Mouse (Mus musculus) midbrain, postnatal 0 days (tissue): ENCODE measurements around the gene Pla2g4c. TPM values are rescaled to one million over a fixed set of nuclear protein-coding genes. Genes with fewer than 3 reads are reported as not detected.

ENCODE experiments used
- ATAC-seq: fragments of 200-750 bp; cut with Nextera tagmentation; 2 replicates; pipeline ENCODE4 v1.8.0; 2017; ENCODE audit warnings: moderate number of reproducible peaks, mild to moderate bottlenecking, moderate TSS enrichment, moderate library complexity; ENCODE audit not compliant: low FRiP score
- DNase-seq: peaks from one replicate; pipeline ENCODE4 v3.0.0-alpha.2; 2015; ENCODE audit warnings: low spot score
- H3K27ac ChIP-seq: fragments of 300-500 bp; sonication (generic); 2 replicates; pipeline ENCODE4 v1.5.1; 2014; ENCODE audit warnings: low read depth, mild to moderate bottlenecking, low read length, mixed read lengths
- H3K27me3 ChIP-seq: fragments of 300-500 bp; sonication (generic); 2 replicates; pipeline ENCODE4 v1.6.1; 2014; ENCODE audit warnings: low read length, control low read depth, mixed read lengths; ENCODE audit not compliant: insufficient read depth
- H3K36me3 ChIP-seq: fragments of 300-500 bp; sonication (generic); 2 replicates; pipeline ENCODE4 v1.6.1; 2014; ENCODE audit warnings: low read length, control low read depth, mixed read lengths; ENCODE audit not compliant: insufficient read depth
- H3K4me1 ChIP-seq: fragments of 300-500 bp; sonication (generic); 2 replicates; pipeline ENCODE4 v1.6.1; 2014; ENCODE audit warnings: mild to moderate bottlenecking, control low read depth, antibody characterized with exemption, low read length, mixed read lengths; ENCODE audit not compliant: insufficient read depth
- H3K4me2 ChIP-seq: fragments of 300-500 bp; sonication (generic); 2 replicates; pipeline ENCODE4 v1.6.1; 2014; ENCODE audit warnings: low read depth, mild to moderate bottlenecking, low read length, mixed read lengths; ENCODE audit not compliant: poor library complexity, severe bottlenecking
- H3K4me3 ChIP-seq: fragments of 300-500 bp; sonication (generic); 2 replicates; pipeline ENCODE4 v1.5.1; 2014; ENCODE audit warnings: low read depth, mild to moderate bottlenecking, low read length, moderate library complexity
- H3K9ac ChIP-seq: fragments of 300-500 bp; sonication (generic); replicated peaks from 2 replicates; pipeline ENCODE4 v1.6.1; 2014; ENCODE audit warnings: mild to moderate bottlenecking, low read length, moderate library complexity, mixed read lengths; ENCODE audit not compliant: poor library complexity, severe bottlenecking
- H3K9me3 ChIP-seq: fragments of 300-500 bp; sonication (generic); 2 replicates; pipeline ENCODE4 v1.6.1; 2016; ENCODE audit warnings: low read length, control low read depth
- CTCF ChIP-seq: IDR thresholded peaks from 2 replicates; pipeline ENCODE4 v1.5.1; 2016; ENCODE audit warnings: antibody characterized with exemption, mild to moderate bottlenecking
- WGBS: fragments of 180-500 bp; shearing (Covaris S2); extraction: QIAGEN DNeasy Blood & Tissue Kit; methylation state at CpG from one replicate; pipeline ENCODE4 v1.1.7; 2014; 5-methylcytosine and 5-hydroxymethylcytosine counted together
- polyA plus RNA-seq: library from polyadenylated mRNA; unstranded; fragments of >200 nt; fragmentation: Nextera tagmentation; extraction: Ambion mirVana; gene quantifications from 2 replicates; pipeline ENCODE4 v1.2.1, GENCODE M21; 2015
- total RNA-seq: library from RNA; depleted of rRNA; stranded (reverse); fragments of >200 nt; gene quantifications from 2 replicates; pipeline ENCODE4 v1.2.3, GENCODE M21; 2014; rRNA removed

Gene Pla2g4c
- total and polyA plus RNA-seq, 2 experiments from 2014 or later, result 0.16 to 0.27 TPM

DNA sequence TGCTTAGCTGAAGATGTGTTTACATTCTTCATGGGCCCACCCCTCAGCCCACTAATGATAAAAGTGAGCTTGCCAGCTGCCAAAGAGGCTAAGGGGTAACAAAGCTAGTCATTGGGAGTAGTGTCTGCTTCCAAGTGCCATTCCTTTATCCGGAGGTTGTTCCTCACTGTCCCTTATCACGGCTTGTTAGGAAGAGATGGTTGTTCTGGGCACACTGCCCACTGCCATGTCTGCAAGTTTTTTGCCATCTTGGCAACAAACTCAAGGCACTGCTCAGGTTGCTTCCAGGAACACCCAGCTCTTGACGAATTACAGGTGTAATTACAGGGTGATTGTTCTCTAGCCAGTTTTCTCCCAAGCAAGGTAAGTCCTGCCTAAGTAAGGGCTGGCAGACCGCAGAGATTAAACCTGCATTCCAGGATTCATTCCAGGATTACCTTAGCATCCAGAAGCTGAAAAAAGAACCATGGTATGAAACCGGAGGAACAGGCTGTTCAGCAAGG is 10.3 kb upstream of the Pla2g4c start:
- 85% methylated on average over 5 of the region's 5 CpGs for WGBS
- ATAC-seq, result no peak

GRCm38 (mm10) chr7:13321424-13321823 is 3.0 kb upstream of the Pla2g4c start:
- no peaks in the 10 kb centered on the region for H3K9me3 ChIP-seq
- no peak overlapping the region for H3K4me3 ChIP-seq
- no peaks in the 10 kb centered on the region for H3K36me3 ChIP-seq
- H3K27ac ChIP-seq, result no peak overlapping the region
- 93% methylated on average over 3 of the region's 3 CpGs for WGBS
- no peaks in the 10 kb centered on the region for H3K4me1 ChIP-seq
- H3K9ac ChIP-seq, result no peak overlapping the region
- ATAC-seq (no peak), DNase-seq (no peak)
- no peak overlapping the region for H3K4me2 ChIP-seq
- no peak for TF ChIP-seq CTCF
- no peaks in the 10 kb centered on the region for H3K27me3 ChIP-seq

More for the DNA sequence above, 10.3 kb upstream of the Pla2g4c start:
- H3K27ac ChIP-seq, result no peak overlapping the region
- H3K36me3 ChIP-seq, result peaks cover 21% of the 10 kb centered on the region
- H3K9me3 ChIP-seq, result no peaks in the 10 kb centered on the region
- H3K9ac ChIP-seq, result no peak overlapping the region
- H3K4me2 ChIP-seq, result no peak overlapping the region
- no peak for TF ChIP-seq CTCF
- peak; percentile 1 for DNase-seq
- no peaks in the 10 kb centered on the region for H3K4me1 ChIP-seq
- no peak overlapping the region for H3K4me3 ChIP-seq
- H3K27me3 ChIP-seq, result no peaks in the 10 kb centered on the region

- H3K4me2 ChIP-seq, result no peak overlapping the region
Measured at GRCm38 (mm10) chr7:13330575-13330974, 6.1 kb downstream of the Pla2g4c start.

GRCm38 (mm10) chr7:13355943-13356342 is 31.5 kb downstream of the Pla2g4c start:
- DNase-seq (no peak), ATAC-seq (no peak)

More at GRCm38 (mm10) chr7:13330575-13330974, 6.1 kb downstream of the Pla2g4c start:
- TF ChIP-seq CTCF, result no peak
- peaks cover 8% of the 10 kb centered on the region; the same call in 1 of the 2 replicates for H3K36me3 ChIP-seq
- no peak for DNase-seq
- H3K9me3 ChIP-seq, result no peaks in the 10 kb centered on the region
- no peak overlapping the region for H3K9ac ChIP-seq
- H3K27me3 ChIP-seq, result no peaks in the 10 kb centered on the region
- no peak for ATAC-seq
- H3K4me1 ChIP-seq, result no peaks in the 10 kb centered on the region
- 98% methylated on average over 2 of the region's 2 CpGs for WGBS
- no peak overlapping the region for H3K4me3 ChIP-seq
- no peak overlapping the region for H3K27ac ChIP-seq

GRCm38 (mm10) chr7:13380588-13380987 is 56.1 kb downstream of the Pla2g4c start:
- H3K4me3 ChIP-seq, result no peak overlapping the region
- no peak for DNase-seq
- WGBS, result 86% methylated on average over 2 of the region's 2 CpGs
- ATAC-seq, result no peak
- H3K9ac ChIP-seq, result no peak overlapping the region
- no peaks in the 10 kb centered on the region for H3K36me3 ChIP-seq
- no peak overlapping the region for H3K4me2 ChIP-seq
- no peaks in the 10 kb centered on the region for H3K27me3 ChIP-seq
- no peak for TF ChIP-seq CTCF
- no peaks in the 10 kb centered on the region for H3K9me3 ChIP-seq
- no peak overlapping the region for H3K27ac ChIP-seq
- H3K4me1 ChIP-seq, result no peaks in the 10 kb centered on the region

More at GRCm38 (mm10) chr7:13355943-13356342, 31.5 kb downstream of the Pla2g4c start:
- peaks cover 7% of the 10 kb centered on the region; the same call in 1 of the 2 replicates for H3K36me3 ChIP-seq
- H3K27me3 ChIP-seq, result no peaks in the 10 kb centered on the region
- TF ChIP-seq CTCF, result no peak
- H3K4me1 ChIP-seq, result no peaks in the 10 kb centered on the region
- no peak overlapping the region for H3K4me2 ChIP-seq
- H3K4me3 ChIP-seq, result no peak overlapping the region
- no peak overlapping the region for H3K27ac ChIP-seq
- no peak overlapping the region for H3K9ac ChIP-seq
- no peaks in the 10 kb centered on the region for H3K9me3 ChIP-seq

DNA sequence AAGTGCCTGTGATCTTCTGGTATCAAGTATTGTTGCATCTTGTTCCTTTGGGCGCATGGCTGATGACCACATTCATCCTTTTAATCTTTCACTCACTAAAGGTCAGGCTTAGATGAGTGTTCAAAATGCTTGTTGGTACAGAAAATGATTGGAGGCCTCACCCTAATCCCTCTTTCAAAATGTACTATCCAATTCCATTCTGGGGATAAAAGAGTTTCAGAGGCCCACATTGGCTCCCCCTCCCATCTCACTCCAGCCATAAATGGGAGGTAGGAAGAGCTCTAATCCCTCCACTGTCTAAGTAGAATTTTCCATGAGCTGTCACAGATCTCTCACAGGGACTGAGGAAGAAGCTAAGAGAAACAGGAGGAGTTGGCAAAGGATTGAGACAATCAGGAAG is 73.4 kb downstream of the Pla2g4c start, which contains the start of gene Cabp5:
Gene Cabp5 (plus strand): TSS at position 301 of the 400 bp plus-strand sequence.
- no peaks in the 10 kb centered on the region for H3K36me3 ChIP-seq

More for the DNA sequence above, 73.4 kb downstream of the Pla2g4c start, which contains the start of gene Cabp5:
- no peak for ATAC-seq
- H3K27me3 ChIP-seq, result no peaks in the 10 kb centered on the region
- no peaks in the 10 kb centered on the region for H3K9me3 ChIP-seq
- no peak within 1 kb of the TSS for H3K27ac ChIP-seq
- H3K4me1 ChIP-seq, result no peaks in the 10 kb centered on the region
- no peak within 1 kb of the TSS for H3K9ac ChIP-seq
- no peak for TF ChIP-seq CTCF
- DNase-seq, result no peak
- no peak within 1 kb of the TSS for H3K4me2 ChIP-seq
- H3K4me3 ChIP-seq, result no peak within 1 kb of the TSS
- 91% methylated on average over 1 of the region's 1 CpGs for WGBS

Other genes starting within 250 kb of the Pla2g4c start
- gene Vmn1r85, start 229.5 kb upstream of the Pla2g4c start, total RNA-seq, result 0.33 and 0.85 TPM in 2 replicates
- 0.25 and 0.27 TPM in 2 replicates for gene Vmn1r85, start 229.5 kb upstream of the Pla2g4c start, polyA plus RNA-seq
- gene Vmn1r86, start 204.7 kb upstream of the Pla2g4c start, total RNA-seq, result not detected in 2 replicates
- gene Vmn1r86, start 204.7 kb upstream of the Pla2g4c start, polyA plus RNA-seq, result not detected in 2 replicates
- gene Vmn1r87, start 184.5 kb upstream of the Pla2g4c start, total RNA-seq, result not detected in 2 replicates
- not detected in 2 replicates for gene Vmn1r87, start 184.5 kb upstream of the Pla2g4c start, polyA plus RNA-seq
- not detected in 2 replicates for gene Vmn1r88, start 165.1 kb upstream of the Pla2g4c start, total RNA-seq
- 0.01 TPM in 1 of 2 replicates, not detected in the other for gene Vmn1r88, start 165.1 kb upstream of the Pla2g4c start, polyA plus RNA-seq
- gene Vmn1r89, start 111.6 kb upstream of the Pla2g4c start, total RNA-seq, result not detected in 2 replicates
- gene Vmn1r89, start 111.6 kb upstream of the Pla2g4c start, polyA plus RNA-seq, result not detected in 2 replicates
- gene Lig1, start 47.4 kb upstream of the Pla2g4c start, total RNA-seq, result 14.3 and 15.9 TPM in 2 replicates
- 33.7 and 35.3 TPM in 2 replicates for gene Lig1, start 47.4 kb upstream of the Pla2g4c start, polyA plus RNA-seq
- gene Zswim9, start 45.9 kb upstream of the Pla2g4c start, total RNA-seq, result 10.9 and 11.5 TPM in 2 replicates
- 6.6 and 8.1 TPM in 2 replicates for gene Zswim9, start 45.9 kb upstream of the Pla2g4c start, polyA plus RNA-seq
- gene Cabp5, start 73.5 kb downstream of the Pla2g4c start, total RNA-seq, result not detected in 2 replicates
- gene Cabp5, start 73.5 kb downstream of the Pla2g4c start, polyA plus RNA-seq, result not detected in 2 replicates
- not detected in 2 replicates for gene Bsph1, start 126.2 kb downstream of the Pla2g4c start, total RNA-seq
- gene Bsph1, start 126.2 kb downstream of the Pla2g4c start, polyA plus RNA-seq, result not detected in 2 replicates
- gene Bsph2, start 246.4 kb downstream of the Pla2g4c start, total RNA-seq, result not detected in 2 replicates
- not detected in 2 replicates for gene Bsph2, start 246.4 kb downstream of the Pla2g4c start, polyA plus RNA-seq